In the genomic region with DNA sequence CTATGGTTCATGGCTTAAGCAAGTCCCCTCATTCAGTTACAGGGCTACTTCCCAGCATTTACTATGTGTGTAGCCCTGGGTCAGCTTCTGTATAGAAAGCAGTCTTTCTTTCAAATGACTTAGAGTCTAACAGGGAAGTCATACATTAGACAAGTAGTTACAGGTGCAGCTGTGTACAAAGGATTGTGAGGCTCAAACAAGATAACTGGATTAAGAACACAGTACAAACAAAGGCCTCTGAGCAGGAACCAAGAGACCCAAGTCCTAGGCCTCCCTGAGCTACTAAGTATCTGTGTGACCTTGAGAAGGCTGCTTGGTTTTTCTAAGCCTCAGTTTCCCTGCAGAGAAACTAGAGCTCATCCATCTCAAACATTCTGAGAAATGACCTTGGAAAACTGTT, we compare ENCODE assay signal across 17 mouse cellular contexts. TPM values are rescaled to one million over a fixed set of nuclear protein-coding genes. Genes with fewer than 3 reads are reported as not detected.
"Had no signal": no experiment of that assay in that cellular context is flagged by ENCODE, and none has a peak within 500 bp of the region (broad histone marks: within the 10 kb centered on the region; RNA-seq: fewer than 3 reads in every experiment).

No protein-coding gene starts in this region.

- H3K27me3 ChIP-seq: kidney, embryonic 15.5 days; liver, embryonic 12.5 days; midbrain, embryonic 15.5 days; neural tube, embryonic 13.5 days had no signal

- ATAC-seq: liver, embryonic 12.5 days; midbrain, embryonic 15.5 days had no signal

- H3K9ac ChIP-seq: kidney, embryonic 15.5 days; liver, embryonic 12.5 days; lung, embryonic 14.5 days; midbrain, embryonic 15.5 days; neural tube, embryonic 13.5 days had no signal

- DNase-seq: kidney, adult 11 months; kidney, postnatal 14 days; layer of hippocampus, adult 9-11 months; lung, embryonic 14.5 days; lung, postnatal 10 days; lung, postnatal 4 days; retina, postnatal 1 day; right cerebral cortex, postnatal 4 days; spleen, adult 18-20 months; thymus, adult 18-20 months; thymus, postnatal 25 days had no signal

- H3K27ac ChIP-seq: kidney, embryonic 15.5 days; liver, embryonic 12.5 days; midbrain, embryonic 10.5 days; midbrain, embryonic 15.5 days; neural tube, embryonic 13.5 days had no signal

- H3K4me2 ChIP-seq: kidney, embryonic 15.5 days; liver, embryonic 12.5 days; lung, embryonic 14.5 days; midbrain, embryonic 15.5 days; neural tube, embryonic 13.5 days had no signal

- H3K36me3 ChIP-seq: kidney, embryonic 15.5 days; liver, embryonic 12.5 days; midbrain, embryonic 10.5 days; midbrain, embryonic 15.5 days; neural tube, embryonic 13.5 days had no signal

- H3K9me3 ChIP-seq: kidney, embryonic 15.5 days; liver, embryonic 12.5 days; midbrain, embryonic 10.5 days; midbrain, embryonic 15.5 days; neural tube, embryonic 13.5 days had no signal

- H3K4me3 ChIP-seq: kidney, embryonic 15.5 days; liver, embryonic 12.5 days; midbrain, embryonic 10.5 days; midbrain, embryonic 15.5 days; neural tube, embryonic 13.5 days had no signal

RNA-seq across cellular contexts. Expression of a gene that starts 42.8 kb away (rescaled TPM):
- polyA plus RNA-seq: kidney, embryonic 15.5 days; limb, embryonic 11.5 days; lung, embryonic 14.5 days; neural tube, embryonic 13.5 days had no signal
